Mouse (Mus musculus): ENCODE measurements around the gene Nipbl. TPM values are rescaled to one million over a fixed set of nuclear protein-coding genes. Genes with fewer than 3 reads are reported as not detected.

Gene Nipbl
- polyA plus RNA-seq, 1 experiment from 2014 or later = 13.3 TPM

- 94% methylated on average over 4 of the region's 4 CpGs for WGBS
- no peak overlapping the region for H3K4me3 ChIP-seq (replicated peaks)
- no peak for ATAC-seq (ENCODE audit: low FRiP score)
- H3K4me1 ChIP-seq = no peaks in the 10 kb centered on the region
- no peak overlapping the region for H3K27ac ChIP-seq (replicated peaks)
- no peak overlapping the region for H3K4me2 ChIP-seq
- no peaks in the 10 kb centered on the region for H3K9me3 ChIP-seq (replicated peaks)
- H3K9ac ChIP-seq (replicated peaks) = no peak overlapping the region
- H3K27me3 ChIP-seq (replicated peaks) = no peaks in the 10 kb centered on the region
- H3K36me3 ChIP-seq = peaks cover 16% of the 10 kb centered on the region
Measured at GRCm38 (mm10) chr15:8340596-8340995, 103.7 kb downstream of the Nipbl start.

DNA sequence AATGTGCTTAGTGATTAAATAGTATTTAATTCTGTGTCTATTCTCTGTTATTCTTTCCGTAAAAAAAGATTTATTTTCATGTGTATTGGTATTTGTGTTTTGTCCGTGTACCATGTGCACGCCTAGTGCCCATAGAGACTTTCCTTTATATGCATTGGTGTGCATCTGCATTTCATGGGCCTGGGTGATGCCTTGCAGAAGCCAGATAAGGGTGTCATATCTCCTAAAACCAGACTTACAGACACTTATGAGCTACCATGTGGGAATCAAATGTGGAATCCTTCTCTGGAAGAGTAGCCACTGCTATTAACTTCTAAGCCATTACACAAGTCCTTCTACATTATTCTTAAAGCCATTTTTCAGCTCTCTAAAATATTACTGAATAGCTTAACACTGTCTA lies 112.7 kb downstream of the Nipbl start:
- WGBS = 93% methylated on average over 3 of the region's 3 CpGs
- peaks cover 35% of the 10 kb centered on the region for H3K36me3 ChIP-seq
- no peaks in the 10 kb centered on the region for H3K27me3 ChIP-seq (replicated peaks)

DNA sequence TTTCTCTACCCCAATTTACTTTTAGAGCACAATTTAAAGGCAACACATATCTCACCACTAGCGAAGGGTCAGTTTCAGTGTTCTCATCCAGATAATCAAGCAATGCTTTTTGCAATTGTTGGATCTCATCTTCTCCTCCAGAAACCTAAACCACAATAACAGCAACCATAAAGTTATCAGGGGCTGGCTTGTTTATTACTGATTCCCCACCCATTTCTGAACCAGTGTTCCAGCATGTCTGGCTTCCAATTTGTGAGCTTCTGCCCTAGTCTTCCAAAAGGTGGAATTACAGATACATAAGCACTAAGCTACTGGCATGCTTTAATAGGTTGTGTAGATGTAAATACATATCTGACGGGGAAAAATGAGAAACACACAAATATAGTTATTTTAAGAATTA lies 118.6 kb downstream of the Nipbl start:
- WGBS = 97% methylated on average over 2 of the region's 2 CpGs
- Histone ChIP-seq H3K9ac (replicated peaks) (no peak overlapping the region), H3K36me3 (peaks cover 48% of the 10 kb centered on the region)

More for the DNA sequence above, 112.7 kb downstream of the Nipbl start:
- H3K4me2 ChIP-seq = no peak overlapping the region
- no peaks in the 10 kb centered on the region for H3K9me3 ChIP-seq (replicated peaks)
- no peak overlapping the region for H3K9ac ChIP-seq (replicated peaks)
- H3K4me1 ChIP-seq = no peaks in the 10 kb centered on the region
- no peak for ATAC-seq (ENCODE audit: low FRiP score)
- no peak overlapping the region for H3K4me3 ChIP-seq (replicated peaks)
- no peak overlapping the region for H3K27ac ChIP-seq (replicated peaks)

GRCm38 (mm10) chr15:8324833-8325232 lies 119.4 kb downstream of the Nipbl start:
- Histone ChIP-seq H3K4me2 (no peak overlapping the region), H3K27me3 (replicated peaks) (no peaks in the 10 kb centered on the region), H3K4me3 (replicated peaks) (no peak overlapping the region), H3K9ac (replicated peaks) (no peak overlapping the region), H3K27ac (replicated peaks) (no peak overlapping the region), H3K36me3 (peaks cover 53% of the 10 kb centered on the region), H3K9me3 (replicated peaks) (no peaks in the 10 kb centered on the region), H3K4me1 (no peaks in the 10 kb centered on the region)
- WGBS = 94% methylated on average over 2 of the region's 2 CpGs
- ATAC-seq (ENCODE audit: low FRiP score) = no peak

More for the DNA sequence above, 118.6 kb downstream of the Nipbl start:
- Histone ChIP-seq H3K4me1 (no peaks in the 10 kb centered on the region), H3K9me3 (replicated peaks) (no peaks in the 10 kb centered on the region), H3K4me3 (replicated peaks) (no peak overlapping the region), H3K4me2 (no peak overlapping the region), H3K27ac (replicated peaks) (no peak overlapping the region), H3K27me3 (replicated peaks) (no peaks in the 10 kb centered on the region)
- no peak for ATAC-seq (ENCODE audit: low FRiP score)

- Histone ChIP-seq H3K27me3 (replicated peaks) (no peaks in the 10 kb centered on the region), H3K36me3 (peaks cover 52% of the 10 kb centered on the region), H3K4me2 (no peak overlapping the region), H3K9ac (replicated peaks) (no peak overlapping the region), H3K9me3 (replicated peaks) (no peaks in the 10 kb centered on the region), H3K4me3 (replicated peaks) (no peak overlapping the region), H3K4me1 (no peaks in the 10 kb centered on the region), H3K27ac (replicated peaks) (no peak overlapping the region)
- ATAC-seq (ENCODE audit: low FRiP score) = no peak
- 96% methylated on average over 4 of the region's 4 CpGs for WGBS
Measured at GRCm38 (mm10) chr15:8324061-8324460, 120.2 kb downstream of the Nipbl start.

- Histone ChIP-seq H3K4me2 (no peak overlapping the region), H3K27ac (replicated peaks) (no peak overlapping the region), H3K27me3 (replicated peaks) (no peaks in the 10 kb centered on the region), H3K36me3 (peaks cover 49% of the 10 kb centered on the region), H3K9me3 (replicated peaks) (no peaks in the 10 kb centered on the region), H3K9ac (replicated peaks) (no peak overlapping the region), H3K4me3 (replicated peaks) (no peak overlapping the region), H3K4me1 (no peaks in the 10 kb centered on the region)
- 96% methylated on average over 5 of the region's 5 CpGs for WGBS
- ATAC-seq (ENCODE audit: low FRiP score) = no peak
Measured at GRCm38 (mm10) chr15:8321491-8321890, 122.8 kb downstream of the Nipbl start.

DNA sequence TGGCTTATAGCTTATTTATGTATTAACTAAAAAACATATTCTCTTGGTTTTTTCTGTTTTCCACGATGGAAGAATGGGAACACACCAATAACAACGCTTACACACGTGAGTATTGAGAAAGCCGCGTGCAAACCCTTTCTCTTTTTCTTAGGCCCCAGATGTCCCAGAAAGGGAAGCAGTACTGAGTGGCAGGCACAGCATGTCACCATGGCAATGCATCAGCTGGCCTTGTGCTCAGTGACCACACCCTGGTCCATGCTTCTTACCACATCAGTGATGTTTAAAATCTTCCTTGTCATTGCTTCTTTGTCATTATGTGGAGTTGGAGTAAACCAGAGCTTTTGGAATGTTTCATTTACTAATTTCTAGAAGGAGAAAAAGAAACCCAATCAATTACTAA lies 125.1 kb downstream of the Nipbl start:
- H3K4me3 ChIP-seq (replicated peaks) = no peak overlapping the region
- WGBS = 97% methylated on average over 5 of the region's 5 CpGs
- no peak overlapping the region for H3K9ac ChIP-seq (replicated peaks)
- H3K4me1 ChIP-seq = no peaks in the 10 kb centered on the region
- no peaks in the 10 kb centered on the region for H3K27me3 ChIP-seq (replicated peaks)
- no peak for ATAC-seq (ENCODE audit: low FRiP score)
- no peak overlapping the region for H3K4me2 ChIP-seq
- H3K36me3 ChIP-seq = peaks cover 38% of the 10 kb centered on the region
- no peak overlapping the region for H3K27ac ChIP-seq (replicated peaks)
- no peaks in the 10 kb centered on the region for H3K9me3 ChIP-seq (replicated peaks)

- Histone ChIP-seq H3K9me3 (replicated peaks) (no peaks in the 10 kb centered on the region), H3K27me3 (replicated peaks) (no peaks in the 10 kb centered on the region), H3K9ac (replicated peaks) (no peak overlapping the region), H3K27ac (replicated peaks) (no peak overlapping the region), H3K4me2 (no peak overlapping the region), H3K36me3 (peaks cover 37% of the 10 kb centered on the region), H3K4me1 (no peaks in the 10 kb centered on the region), H3K4me3 (replicated peaks) (no peak overlapping the region)
- no peak for ATAC-seq (ENCODE audit: low FRiP score)
- WGBS = 95% methylated on average over 4 of the region's 4 CpGs
Measured at GRCm38 (mm10) chr15:8317381-8317780, 126.9 kb downstream of the Nipbl start.

DNA sequence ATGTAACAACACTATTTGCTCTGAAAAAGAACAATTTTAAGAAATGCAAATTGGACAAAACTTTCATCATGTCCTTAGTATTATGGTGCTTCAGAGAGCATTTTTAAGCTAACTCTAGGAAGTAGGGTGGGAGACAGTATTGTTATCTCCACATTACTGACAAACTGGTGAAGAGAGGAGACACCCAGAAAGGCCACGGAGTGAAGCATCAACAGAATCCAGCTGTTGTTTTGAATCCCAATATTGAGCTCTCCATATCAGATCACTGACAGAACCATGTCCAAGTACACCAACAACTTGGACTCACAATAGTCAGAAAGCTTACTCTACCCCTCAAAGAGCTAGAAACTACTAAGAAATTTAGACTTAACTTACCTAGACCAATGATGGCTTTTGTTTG lies 138.8 kb downstream of the Nipbl start:
- no peak for ATAC-seq (ENCODE audit: low FRiP score)
- H3K27ac ChIP-seq (replicated peaks) = no peak overlapping the region
- no peaks in the 10 kb centered on the region for H3K9me3 ChIP-seq (replicated peaks)
- no peak overlapping the region for H3K4me3 ChIP-seq (replicated peaks)
- WGBS = 97% methylated on average over 1 of the region's 1 CpGs
- H3K27me3 ChIP-seq (replicated peaks) = no peaks in the 10 kb centered on the region
- H3K36me3 ChIP-seq = peaks cover 48% of the 10 kb centered on the region
- no peaks in the 10 kb centered on the region for H3K4me1 ChIP-seq
- H3K4me2 ChIP-seq = no peak overlapping the region
- no peak overlapping the region for H3K9ac ChIP-seq (replicated peaks)

DNA sequence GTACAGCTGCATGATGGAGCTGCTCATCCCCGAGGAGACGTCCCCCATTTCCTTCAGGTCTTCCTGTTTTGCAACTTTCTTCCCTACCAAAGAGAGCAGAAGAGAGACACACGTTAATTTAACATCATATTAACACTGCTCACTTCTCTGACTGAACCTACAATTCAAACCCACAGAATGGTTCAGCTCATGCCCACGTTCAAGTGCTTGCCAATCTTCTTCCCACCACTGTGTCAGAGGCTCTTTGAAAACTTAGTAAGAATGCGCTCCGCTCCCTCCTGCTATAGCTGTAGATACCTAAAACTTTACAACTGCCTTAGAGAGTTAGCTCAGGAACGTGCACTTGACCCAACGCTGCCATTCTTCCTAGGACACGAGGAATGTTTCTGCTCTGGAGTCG lies 141.3 kb downstream of the Nipbl start:
- Histone ChIP-seq H3K4me1 (no peaks in the 10 kb centered on the region), H3K9ac (replicated peaks) (no peak overlapping the region), H3K4me3 (replicated peaks) (no peak overlapping the region), H3K27me3 (replicated peaks) (no peaks in the 10 kb centered on the region), H3K27ac (replicated peaks) (no peak overlapping the region), H3K36me3 (peaks cover 62% of the 10 kb centered on the region), H3K4me2 (no peak overlapping the region), H3K9me3 (replicated peaks) (no peaks in the 10 kb centered on the region)
- ATAC-seq (ENCODE audit: low FRiP score) = no peak
- 95% methylated on average over 10 of the region's 10 CpGs for WGBS

- Histone ChIP-seq H3K9ac (replicated peaks) (no peak overlapping the region), H3K4me2 (no peak overlapping the region), H3K4me1 (no peaks in the 10 kb centered on the region), H3K9me3 (replicated peaks) (no peaks in the 10 kb centered on the region), H3K27me3 (replicated peaks) (no peaks in the 10 kb centered on the region), H3K27ac (replicated peaks) (no peak overlapping the region), H3K36me3 (peaks cover 74% of the 10 kb centered on the region), H3K4me3 (replicated peaks) (no peak overlapping the region)
- 93% methylated on average over 6 of the region's 6 CpGs for WGBS
- no peak for ATAC-seq (ENCODE audit: low FRiP score)
Measured at GRCm38 (mm10) chr15:8294150-8294549, 150.1 kb downstream of the Nipbl start.

- Histone ChIP-seq H3K36me3 (peaks cover 56% of the 10 kb centered on the region), H3K9me3 (replicated peaks) (no peaks in the 10 kb centered on the region), H3K4me1 (no peaks in the 10 kb centered on the region), H3K27me3 (replicated peaks) (no peaks in the 10 kb centered on the region), H3K9ac (replicated peaks) (no peak overlapping the region), H3K4me3 (replicated peaks) (no peak overlapping the region), H3K4me2 (no peak overlapping the region), H3K27ac (replicated peaks) (no peak overlapping the region)
- no peak for ATAC-seq (ENCODE audit: low FRiP score)
- 88% methylated on average over 14 of the region's 14 CpGs for WGBS
Measured at GRCm38 (mm10) chr15:8291251-8291650, 153.0 kb downstream of the Nipbl start.

DNA sequence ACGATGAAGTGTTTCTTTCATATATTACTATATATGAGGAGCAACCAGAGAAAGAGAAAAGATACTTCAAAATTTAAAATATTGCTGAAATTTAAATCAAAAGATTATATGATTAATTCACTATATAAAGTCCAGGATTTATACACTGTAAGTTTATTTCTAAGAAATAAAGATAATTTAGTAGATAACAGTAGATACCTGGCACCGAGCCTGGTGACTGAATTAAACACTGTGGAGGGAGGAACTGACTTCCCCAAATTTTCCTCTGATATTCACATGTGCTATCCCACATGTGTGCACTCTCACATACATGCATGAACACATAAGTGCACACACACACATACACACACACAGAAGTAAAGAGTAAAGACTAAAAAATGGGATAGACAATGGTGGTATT lies 162.1 kb downstream of the Nipbl start:
- Histone ChIP-seq H3K36me3 (no peaks in the 10 kb centered on the region), H3K4me2 (no peak overlapping the region), H3K4me3 (replicated peaks) (no peak overlapping the region), H3K4me1 (no peaks in the 10 kb centered on the region), H3K27ac (replicated peaks) (no peak overlapping the region), H3K27me3 (replicated peaks) (no peaks in the 10 kb centered on the region), H3K9ac (replicated peaks) (no peak overlapping the region), H3K9me3 (replicated peaks) (no peaks in the 10 kb centered on the region)
- ATAC-seq (ENCODE audit: low FRiP score) = no peak
- 87% methylated on average over 2 of the region's 2 CpGs for WGBS
